Mouse (Mus musculus): Measurements from ENCODE around the gene Gfpt2.

Gfpt2 gene

DNA sequence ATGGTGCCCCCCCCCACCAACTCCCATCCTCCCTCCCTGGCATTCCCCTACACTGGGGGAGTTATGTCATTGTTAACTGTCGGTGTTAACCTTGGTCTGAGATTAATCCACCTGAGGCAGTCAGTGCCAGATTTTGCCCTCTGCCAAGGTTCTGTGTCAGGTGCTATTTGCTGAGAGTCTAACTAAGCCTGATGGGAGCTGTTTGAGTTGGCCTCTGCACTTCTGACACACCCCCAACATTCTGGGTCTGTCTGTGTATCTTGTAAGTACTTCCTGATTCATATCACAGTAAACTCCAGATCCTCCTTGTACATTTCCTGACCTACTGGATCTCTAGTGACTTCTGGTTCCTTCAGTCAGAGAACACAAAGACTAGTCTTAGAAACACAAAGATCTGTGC is 46.7 kb downstream of the Gfpt2 start:
- DNase-seq (ENCODE audit: low spot score) = no peak

GRCm38 (mm10) chr11:49841886-49842285 is 47.9 kb downstream of the Gfpt2 start:
- no peak for DNase-seq (ENCODE audit: low spot score)

- DNase-seq (ENCODE audit: low spot score) = no peak
Observed at GRCm38 (mm10) chr11:49842718-49843117, 48.7 kb downstream of the Gfpt2 start.

GRCm38 (mm10) chr11:49844311-49844710 is 50.3 kb downstream of the Gfpt2 start:
- no peak for DNase-seq (ENCODE audit: low spot score)

DNA sequence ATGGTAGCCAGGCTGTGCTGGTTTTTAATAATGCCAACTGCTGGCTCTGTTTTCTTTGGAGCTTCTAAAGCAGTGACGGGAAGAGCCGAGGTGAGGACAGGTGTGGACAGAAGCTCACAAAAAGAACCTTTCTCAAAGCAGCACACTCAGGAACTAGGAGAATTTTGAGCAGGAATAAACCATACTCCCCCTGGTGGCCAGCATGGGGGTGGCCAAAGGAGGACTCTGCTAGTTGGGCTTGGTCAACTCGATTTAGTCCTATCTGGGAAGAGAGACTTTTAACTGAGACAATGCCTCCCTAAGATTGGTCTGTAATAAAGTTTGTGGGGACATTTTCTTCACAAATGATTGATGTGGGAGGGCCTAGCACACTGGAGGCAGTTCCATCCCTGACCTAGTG is 51.0 kb downstream of the Gfpt2 start:
- peak; percentile 53 for DNase-seq (ENCODE audit: low spot score)

- no peak for DNase-seq (ENCODE audit: low spot score)
Observed at GRCm38 (mm10) chr11:49845958-49846357, 52.0 kb downstream of the Gfpt2 start.

GRCm38 (mm10) chr11:49846401-49847070 is 52.6 kb downstream of the Gfpt2 start, which contains the start of gene Mapk9:
TSS of gene Mapk9 (plus strand) at chr11:49846751.
- DNase-seq (ENCODE audit: low spot score) = peak; percentile 98

DNA sequence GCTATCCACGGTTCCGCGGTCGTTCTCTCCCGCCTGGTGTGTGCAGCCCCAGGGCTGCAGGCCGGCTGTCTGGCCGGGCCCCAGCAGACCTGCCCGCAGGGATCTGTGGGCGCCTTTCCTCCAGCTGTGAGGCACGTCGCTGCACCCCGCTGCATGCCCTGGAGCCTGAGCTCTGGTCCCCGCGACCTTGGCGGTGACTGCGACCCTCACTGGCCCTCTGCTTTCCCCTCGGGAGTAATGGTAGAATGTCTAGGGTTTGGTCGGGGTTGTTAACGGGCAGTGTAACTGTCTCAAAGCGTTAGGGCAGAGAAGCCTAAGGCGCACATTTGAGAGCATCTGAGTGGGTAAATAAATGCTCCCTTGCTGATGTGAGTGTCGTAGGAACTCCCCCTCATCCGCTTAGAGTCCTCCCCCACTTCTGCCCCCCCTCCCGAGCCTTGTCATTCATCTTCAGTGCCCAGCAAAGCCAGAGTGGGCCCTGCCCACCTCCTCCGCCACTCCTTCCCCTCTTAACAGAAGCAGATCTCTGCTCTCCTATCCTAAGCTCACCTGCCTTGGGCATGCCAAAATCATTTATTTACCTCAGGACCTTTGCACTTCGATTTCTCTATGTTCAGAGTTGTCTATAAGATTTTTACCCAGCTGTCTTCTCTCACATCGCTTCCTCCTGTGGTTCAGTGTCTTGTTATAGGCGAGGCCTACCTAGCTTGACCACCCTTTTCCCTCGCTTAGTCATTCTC is 53.3 kb downstream of the Gfpt2 start:
- no peak for DNase-seq (ENCODE audit: low spot score)

DNA sequence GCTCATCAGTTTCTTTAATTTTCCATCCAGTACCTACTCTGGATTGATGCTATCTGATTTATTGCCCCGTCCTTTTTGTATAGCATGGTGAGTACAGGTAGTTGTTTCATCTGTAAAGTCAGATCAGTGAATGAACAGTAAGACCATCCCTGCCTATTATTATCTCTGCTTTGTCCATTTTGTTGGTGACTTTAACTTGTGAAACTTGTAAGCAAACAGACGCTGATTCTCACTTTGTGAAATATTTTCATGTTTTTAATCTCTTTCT is 53.8 kb downstream of the Gfpt2 start:
- DNase-seq (ENCODE audit: low spot score) = no peak

DNA sequence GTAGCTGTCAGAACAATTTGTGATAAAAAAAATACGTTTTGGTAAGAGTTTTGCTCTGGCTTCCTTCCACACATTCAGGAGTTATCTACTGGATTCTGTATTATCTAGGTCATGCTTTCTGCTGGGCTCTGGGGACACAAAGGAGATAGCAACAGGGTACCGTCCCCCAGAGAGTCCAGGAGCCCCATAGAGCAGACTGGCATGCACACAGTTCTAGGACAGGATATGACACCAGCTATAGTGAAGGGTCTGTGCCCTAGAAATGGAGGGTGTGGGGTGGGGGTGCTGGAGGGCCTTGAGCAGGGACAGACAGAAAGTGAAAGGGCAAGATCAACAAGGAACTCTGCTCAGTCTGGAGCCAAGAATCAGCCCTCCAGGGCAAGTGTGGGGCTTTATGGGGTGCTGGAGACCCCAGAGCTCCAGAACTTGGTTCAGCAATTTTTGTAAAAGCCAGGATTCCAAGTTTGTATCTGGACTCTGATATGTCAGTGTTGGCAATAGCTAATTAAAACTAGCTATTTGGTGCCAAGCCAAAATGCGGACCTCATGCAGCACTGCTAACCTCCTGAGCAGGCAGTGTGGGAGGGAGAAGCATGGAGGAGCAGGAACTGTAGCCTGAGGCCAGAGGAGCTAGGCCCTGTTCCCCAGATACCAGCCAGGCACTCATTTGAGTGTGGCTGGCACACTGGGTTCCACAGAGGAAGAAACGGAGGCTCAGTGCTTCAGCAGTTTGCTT is 54.3 kb downstream of the Gfpt2 start:
- peak; percentile 20 for DNase-seq (ENCODE audit: low spot score)

GRCm38 (mm10) chr11:49850331-49850730 is 56.4 kb downstream of the Gfpt2 start:
- DNase-seq (ENCODE audit: low spot score) = no peak

GRCm38 (mm10) chr11:49855144-49855543 is 61.2 kb downstream of the Gfpt2 start:
- DNase-seq (ENCODE audit: low spot score) = no peak

DNA sequence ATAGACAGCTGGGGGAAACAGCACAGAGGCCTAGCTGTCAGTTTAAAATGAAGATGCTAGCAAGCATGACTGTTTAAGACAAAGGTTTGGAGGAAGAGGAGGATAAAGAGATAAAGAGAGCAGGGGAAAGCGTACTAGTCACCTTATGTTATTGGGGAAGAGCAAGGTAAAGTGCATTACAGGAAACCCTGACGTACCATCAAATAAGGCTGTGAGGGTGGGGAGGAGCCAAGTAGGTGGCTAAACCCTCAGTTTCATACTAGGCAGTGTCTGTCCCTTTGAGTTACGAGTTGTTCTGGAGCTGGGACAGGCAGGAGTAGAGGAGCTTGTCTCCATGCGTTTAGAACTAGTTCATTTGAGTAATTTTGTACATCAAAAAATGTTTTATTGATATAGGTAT is 67.2 kb downstream of the Gfpt2 start:
- DNase-seq (ENCODE audit: low spot score) = no peak

DNA sequence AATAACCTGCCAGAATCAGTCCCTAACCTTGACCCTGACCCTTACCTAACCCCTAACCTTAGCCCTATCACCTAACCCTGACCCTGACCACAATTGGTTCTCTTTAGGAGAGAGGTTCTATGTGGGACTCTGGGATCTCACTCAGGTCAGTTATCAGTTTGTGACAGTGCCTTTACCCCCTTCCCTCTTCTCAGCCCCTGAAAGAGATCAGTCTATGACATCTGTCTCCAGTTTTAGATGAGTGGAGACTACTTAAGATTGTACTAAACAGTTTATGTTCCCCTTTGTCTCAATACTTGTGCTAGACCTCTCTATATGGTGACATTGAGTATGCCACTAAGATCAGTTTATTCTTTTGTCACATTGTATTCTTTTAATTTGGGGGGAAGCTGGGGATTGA is 69.9 kb downstream of the Gfpt2 start:
- DNase-seq (ENCODE audit: low spot score) = no peak

DNA sequence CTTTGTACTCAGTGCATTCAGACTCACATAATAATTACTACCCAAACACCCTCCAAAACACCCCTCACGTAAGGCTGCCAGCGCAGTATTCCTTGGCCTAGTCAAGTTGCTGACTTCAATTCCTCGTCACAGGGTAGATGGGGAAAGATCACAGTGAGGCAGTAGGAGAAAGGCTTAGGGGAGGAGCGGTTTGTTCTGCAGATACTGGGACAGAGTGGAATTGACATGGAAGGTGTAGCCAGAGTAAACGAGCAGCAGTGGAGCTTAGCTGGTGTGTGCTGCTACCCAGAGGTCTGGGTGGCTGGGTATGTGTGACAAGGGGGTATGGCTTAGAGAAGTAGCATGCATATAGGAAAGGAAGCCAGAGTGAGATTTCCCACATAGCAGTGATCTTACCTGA is 73.3 kb downstream of the Gfpt2 start:
- no peak for DNase-seq (ENCODE audit: low spot score)

DNA sequence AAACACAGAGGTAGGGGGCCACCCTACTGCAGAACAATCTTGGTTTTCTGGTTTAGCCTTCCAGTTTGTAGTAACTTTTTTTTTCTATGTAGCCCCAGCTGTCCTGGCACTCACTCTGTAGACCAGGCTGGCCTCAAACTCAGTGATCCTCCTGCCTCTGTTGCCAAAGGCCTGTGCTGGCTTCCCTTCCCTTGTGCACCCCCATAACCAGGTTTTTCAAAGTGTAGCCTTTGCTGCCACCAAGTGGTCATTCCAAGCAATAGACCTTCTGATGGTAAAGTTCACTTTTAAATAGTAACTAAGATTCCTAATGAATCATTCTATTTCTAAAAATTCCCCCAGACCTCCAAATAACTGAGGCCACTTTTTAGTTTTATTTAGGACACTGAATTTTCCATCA is 75.8 kb downstream of the Gfpt2 start:
- peak; percentile 30 for DNase-seq (ENCODE audit: low spot score)

DNA sequence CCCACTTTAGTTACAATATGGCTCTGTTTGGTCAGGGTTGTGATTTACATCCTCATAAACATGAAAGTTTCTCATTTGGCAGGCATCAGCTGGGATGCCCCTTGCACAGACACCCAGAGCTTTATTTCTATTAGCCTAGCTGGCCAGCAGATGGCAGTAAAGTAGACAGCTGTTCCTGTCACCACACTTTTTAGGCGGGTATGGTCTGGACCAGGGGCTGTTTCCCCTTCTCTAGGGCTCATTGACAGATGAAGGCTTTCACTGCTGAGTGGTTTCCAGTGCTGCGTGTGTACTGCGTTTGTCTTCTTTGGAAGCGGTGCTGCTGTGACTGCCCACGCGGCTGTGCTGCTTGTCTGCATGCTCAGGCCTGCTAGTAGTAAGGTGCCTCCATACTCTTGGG is 77.9 kb downstream of the Gfpt2 start:
- DNase-seq (ENCODE audit: low spot score) = no peak

- DNase-seq (ENCODE audit: low spot score) = no peak
Observed at GRCm38 (mm10) chr11:49872779-49873178, 78.8 kb downstream of the Gfpt2 start.

GRCm38 (mm10) chr11:49876948-49877817 is 83.2 kb downstream of the Gfpt2 start:
- no peak for DNase-seq (ENCODE audit: low spot score)

GRCm38 (mm10) chr11:49879950-49880642 is 86.1 kb downstream of the Gfpt2 start:
- DNase-seq (ENCODE audit: low spot score) = no peak

DNA sequence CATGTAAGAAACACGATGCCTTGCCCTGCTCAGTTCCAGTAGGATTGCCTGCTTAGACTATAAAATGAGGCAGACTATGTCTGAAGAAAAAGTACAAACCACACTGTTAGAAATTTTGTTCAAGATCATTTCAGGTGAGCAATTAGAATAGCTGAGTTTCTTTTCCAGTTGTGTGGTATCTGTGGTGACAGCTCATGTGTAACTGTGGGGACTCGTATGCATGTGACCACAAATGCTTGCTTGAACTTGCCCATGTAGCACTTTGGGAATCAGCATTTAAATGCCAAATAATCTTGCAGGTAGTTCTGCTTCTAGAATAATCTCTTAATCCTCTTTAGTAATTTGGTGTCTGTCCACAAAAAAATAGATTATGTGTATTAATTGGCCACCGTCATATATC is 89.4 kb downstream of the Gfpt2 start:
- DNase-seq (ENCODE audit: low spot score) = no peak

Data from ovary, postnatal 36 days (tissue).